Mouse (Mus musculus) C2C12 (cell line): Measurements from ENCODE around the gene Ccdc190. TPM values are rescaled to one million over a fixed set of nuclear protein-coding genes. Genes with fewer than 3 reads are reported as not detected.

Source experiments
- H3K27me3 ChIP-seq: one replicate; pipeline ENCODE4 v1.6.1; 2011; ENCODE audit not compliant: control insufficient read depth, insufficient read depth, insufficient read length
- H3K36me3 ChIP-seq: one replicate; pipeline ENCODE4 v1.6.1; 2011; ENCODE audit not compliant: control insufficient read depth, insufficient read depth
- H3K4me3 ChIP-seq: one replicate; pipeline ENCODE4 v1.5.1; 2011; ENCODE audit warnings: mild to moderate bottlenecking, control low read depth; ENCODE audit not compliant: poor library complexity, insufficient read depth, severe bottlenecking
- H3K79me2 ChIP-seq: one replicate; pipeline ENCODE4 v1.6.1; 2011; ENCODE audit not compliant: control insufficient read depth, insufficient read depth
- H3K79me3 ChIP-seq: one replicate; pipeline ENCODE4 v1.6.1; 2011; ENCODE audit warnings: low read depth, control low read depth
- H3ac ChIP-seq: one replicate; pipeline ENCODE3; 2011; ENCODE audit warnings: low read depth; ENCODE audit not compliant: control insufficient read depth, insufficient read length
- CEBPB ChIP-seq: IDR thresholded peaks from one replicate; pipeline ENCODE4 v1.6.1; 2011; ENCODE audit warnings: low read depth, mild to moderate bottlenecking, control low read depth, moderate library complexity
- CTCF ChIP-seq: IDR thresholded peaks from one replicate; pipeline ENCODE4 v1.5.1; 2011; ENCODE audit not compliant: control insufficient read depth, insufficient read depth, insufficient read length
- FOSL1 ChIP-seq: IDR thresholded peaks from one replicate; pipeline ENCODE4 v1.8.0; 2011; ENCODE audit warnings: mild to moderate bottlenecking, low read length; ENCODE audit not compliant: poor library complexity, insufficient read depth, severe bottlenecking
- MAX ChIP-seq: IDR thresholded peaks from one replicate; pipeline ENCODE4 v1.6.1; 2011; ENCODE audit warnings: mild to moderate bottlenecking, control low read depth
- MYOD1 ChIP-seq: IDR thresholded peaks from one replicate; pipeline ENCODE4 v1.6.1; 2011; ENCODE audit warnings: low read depth; ENCODE audit not compliant: control insufficient read depth, insufficient read length
- MYOG ChIP-seq: IDR thresholded peaks from one replicate; pipeline ENCODE4 v1.6.1; 2011; ENCODE audit not compliant: control insufficient read depth, insufficient read length; ENCODE audit errors: extremely low read depth
- USF1 ChIP-seq: IDR thresholded peaks from one replicate; pipeline ENCODE4 v1.6.1; 2011; ENCODE audit warnings: low read depth, mild to moderate bottlenecking, control low read depth, moderate library complexity
- polyA plus RNA-seq: library from polyadenylated mRNA; unstranded; fragments of >200 nt; fragmentation: generic; extraction: Trizol; gene quantifications from one replicate; pipeline ENCODE4 v1.2.1, GENCODE M21; 2012; ENCODE audit warnings: missing spikeins

The Ccdc190 gene
- polyA plus RNA-seq, 1 experiment = not detected

DNA sequence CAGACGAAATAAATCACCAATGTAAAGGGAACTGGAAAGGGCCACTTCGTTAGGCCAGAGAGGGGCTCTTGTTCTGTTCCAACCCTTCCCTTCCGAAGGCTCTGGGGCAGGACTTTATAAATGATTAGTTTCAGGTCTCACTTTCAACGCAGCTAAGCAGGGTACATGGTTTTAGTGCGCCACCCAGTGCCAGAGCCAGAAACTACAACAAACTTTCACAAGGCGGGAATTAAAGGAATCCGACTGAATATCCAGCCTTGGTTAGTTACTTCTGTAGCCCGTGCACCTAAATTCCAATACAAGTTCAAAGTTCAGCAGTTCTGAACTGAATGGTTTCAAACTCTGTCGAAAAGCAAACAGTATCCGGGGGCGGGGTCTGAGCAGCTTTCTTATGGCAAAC is 9.2 kb upstream of the Ccdc190 start:
- H3ac ChIP-seq = no peak overlapping the region
- H3K27me3 ChIP-seq = no peaks in the 10 kb centered on the region
- TF ChIP-seq USF1 (no peak), CTCF (peak; percentile 21)
- no peaks in the 10 kb centered on the region for H3K79me2 ChIP-seq
- H3K79me3 ChIP-seq = no peaks in the 10 kb centered on the region
- H3K36me3 ChIP-seq = no peaks in the 10 kb centered on the region
- no peak overlapping the region for H3K4me3 ChIP-seq

- Histone ChIP-seq H3K27me3 (no peaks in the 10 kb centered on the region), H3K79me3 (no peaks in the 10 kb centered on the region), H3K4me3 (no peak overlapping the region), H3ac (no peak overlapping the region), H3K36me3 (no peaks in the 10 kb centered on the region), H3K79me2 (no peaks in the 10 kb centered on the region)
- TF ChIP-seq CTCF = peak; percentile 4
- TF ChIP-seq MYOD1 = no peak
- TF ChIP-seq FOSL1 = no peak
Observed at GRCm38 (mm10) chr1:169921710-169922211, 6.7 kb upstream of the Ccdc190 start.

GRCm38 (mm10) chr1:169924567-169924966 is 3.9 kb upstream of the Ccdc190 start:
- Histone ChIP-seq H3K79me3 (no peaks in the 10 kb centered on the region), H3K79me2 (no peaks in the 10 kb centered on the region), H3ac (no peak overlapping the region), H3K36me3 (no peaks in the 10 kb centered on the region), H3K4me3 (no peak overlapping the region), H3K27me3 (no peaks in the 10 kb centered on the region)
- no peak for TF ChIP-seq FOSL1
- no peak for TF ChIP-seq CEBPB

GRCm38 (mm10) chr1:169927753-169928369 is 587 bp upstream of the Ccdc190 start:
- Histone ChIP-seq H3K79me2 (no peaks in the 10 kb centered on the region), H3K36me3 (no peaks in the 10 kb centered on the region), H3K27me3 (no peaks in the 10 kb centered on the region), H3ac (no peak overlapping the region), H3K79me3 (no peaks in the 10 kb centered on the region), H3K4me3 (no peak overlapping the region)
- TF ChIP-seq USF1 = no peak
- TF ChIP-seq MAX = no peak

DNA sequence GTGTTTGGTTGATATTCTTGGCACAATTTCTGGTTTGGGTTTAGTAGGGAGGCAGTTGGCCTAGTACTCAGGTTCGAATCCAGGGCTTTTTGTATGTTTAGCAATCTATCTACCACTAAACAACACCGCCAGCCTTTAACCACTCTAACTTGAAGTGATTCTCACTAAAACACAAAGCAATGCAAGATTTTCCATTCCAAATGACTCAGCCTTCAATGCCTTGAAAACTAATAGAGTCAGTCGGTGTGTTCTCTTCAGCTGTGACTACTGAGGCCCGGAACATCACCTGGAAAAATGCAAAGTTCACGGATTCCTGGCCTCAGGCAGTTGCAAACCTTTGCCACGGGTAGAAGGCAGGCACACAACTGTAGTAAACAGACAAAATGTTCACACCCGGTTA is 3.2 kb downstream of the Ccdc190 start:
- Histone ChIP-seq H3K27me3 (no peaks in the 10 kb centered on the region), H3K4me3 (no peak overlapping the region), H3K36me3 (no peaks in the 10 kb centered on the region), H3K79me3 (no peaks in the 10 kb centered on the region), H3ac (no peak overlapping the region), H3K79me2 (no peaks in the 10 kb centered on the region)
- TF ChIP-seq MYOD1 (no peak), MAX (no peak), CTCF (no peak), USF1 (no peak), CEBPB (no peak), MYOG (no peak), FOSL1 (no peak)

DNA sequence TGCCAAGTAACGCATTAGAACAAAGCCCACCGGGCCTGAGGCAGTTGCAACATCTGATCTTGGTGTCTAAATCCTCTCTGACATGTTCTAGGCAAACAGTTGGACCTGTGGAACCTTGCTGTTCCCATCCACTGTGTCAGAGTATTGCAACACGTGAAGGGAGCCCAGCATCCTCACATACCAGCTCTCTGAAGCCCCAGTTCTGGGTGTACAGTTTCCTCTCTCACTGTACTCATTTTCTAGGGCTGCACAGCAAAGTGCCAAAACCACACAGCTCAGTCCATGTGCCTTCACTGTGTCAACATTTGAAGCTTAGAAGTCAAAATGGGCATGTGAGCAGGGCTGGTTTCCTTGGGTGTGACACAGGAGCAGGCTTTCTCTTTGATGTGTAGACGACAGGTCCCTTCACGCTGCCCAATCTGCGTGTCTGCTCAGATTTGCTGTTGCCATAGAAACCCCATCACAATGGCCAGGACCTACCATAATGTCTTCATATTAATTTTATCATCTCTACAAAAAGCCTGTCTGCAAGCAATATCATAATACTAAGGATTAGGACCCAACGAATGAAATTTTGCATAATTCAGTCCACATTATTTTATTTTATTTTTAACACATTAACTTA is 3.8 kb downstream of the Ccdc190 start:
- no peaks in the 10 kb centered on the region for H3K36me3 ChIP-seq
- TF ChIP-seq FOSL1 (no peak), CEBPB (no peak), MYOD1 (no peak), MAX (no peak), CTCF (no peak), USF1 (no peak), MYOG (no peak)

More for the DNA sequence above, 3.8 kb downstream of the Ccdc190 start:
- no peaks in the 10 kb centered on the region for H3K79me3 ChIP-seq
- no peaks in the 10 kb centered on the region for H3K27me3 ChIP-seq
- H3K79me2 ChIP-seq = no peaks in the 10 kb centered on the region
- no peak overlapping the region for H3ac ChIP-seq
- no peak overlapping the region for H3K4me3 ChIP-seq
